Mouse (Mus musculus): ENCODE measurements around the gene Abhd5.
"Not testable (repeated sequence)": the region's sequence is repeated elsewhere in the genome, so short reads cannot be mapped to it uniquely, and the experiment has no call there.

The Abhd5 gene

DNA sequence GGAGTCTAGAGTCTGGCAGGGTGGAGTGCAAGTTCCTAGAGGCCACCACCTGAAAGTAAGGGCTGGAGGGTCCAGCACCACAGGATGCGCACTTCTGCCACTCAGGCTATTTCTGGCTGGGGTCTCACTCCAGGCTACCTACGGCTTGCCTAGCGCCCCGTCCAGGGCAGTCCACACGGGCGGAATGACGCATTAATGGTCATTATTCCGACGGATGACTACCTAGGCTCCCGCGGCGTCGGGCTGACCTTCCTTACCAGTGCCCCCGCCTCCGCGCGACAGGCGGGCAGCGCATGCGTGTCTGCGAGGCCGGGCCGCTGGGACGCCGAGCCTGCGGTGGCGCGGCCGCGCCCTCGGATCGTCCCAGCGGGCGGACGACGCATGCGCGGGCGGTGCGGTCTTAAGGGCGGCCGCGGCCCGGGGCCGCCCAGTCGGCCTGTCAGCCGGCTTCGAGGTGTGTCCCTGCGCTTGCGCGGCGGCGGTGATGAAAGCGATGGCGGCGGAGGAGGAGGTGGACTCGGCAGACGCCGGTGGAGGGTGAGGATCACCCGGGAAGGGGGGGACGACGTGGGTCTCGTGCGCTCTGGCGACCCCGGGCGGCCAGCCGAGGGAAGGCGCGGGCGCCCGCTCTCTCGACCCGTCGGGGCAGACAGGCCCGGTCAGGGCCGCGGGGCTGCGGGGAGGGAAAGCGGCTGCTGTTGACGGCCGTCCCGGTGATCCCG lies at the start of gene Abhd5:
Gene Abhd5 (plus strand): TSS at position 306 of the 722 bp plus-strand sequence.
- DNase-seq (ENCODE audit: low spot score in 2 of 2), result peak; percentile 95 to 98

DNA sequence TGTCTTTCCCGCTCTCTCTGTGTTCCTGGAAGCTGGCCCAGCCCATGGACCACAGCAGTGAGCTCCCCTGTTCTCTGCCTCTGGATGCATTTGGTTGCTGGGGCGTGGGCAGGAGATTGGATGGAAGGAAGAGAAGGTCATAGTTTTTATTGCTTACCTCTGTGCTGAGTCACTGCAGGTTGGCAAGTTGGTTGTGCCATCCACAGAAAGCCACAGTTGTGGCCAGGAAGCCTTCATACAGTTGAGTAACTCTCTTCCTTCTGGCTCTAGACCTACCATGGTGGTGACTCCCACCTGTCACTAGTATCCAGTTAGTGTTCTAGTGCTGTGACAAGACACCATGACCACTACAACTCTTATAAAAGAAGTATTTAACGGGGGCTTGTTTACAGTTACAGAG lies 46.1 kb upstream of the Abhd5 start:
- no peak for DNase-seq (ENCODE audit: low spot score in 2 of 2)

DNA sequence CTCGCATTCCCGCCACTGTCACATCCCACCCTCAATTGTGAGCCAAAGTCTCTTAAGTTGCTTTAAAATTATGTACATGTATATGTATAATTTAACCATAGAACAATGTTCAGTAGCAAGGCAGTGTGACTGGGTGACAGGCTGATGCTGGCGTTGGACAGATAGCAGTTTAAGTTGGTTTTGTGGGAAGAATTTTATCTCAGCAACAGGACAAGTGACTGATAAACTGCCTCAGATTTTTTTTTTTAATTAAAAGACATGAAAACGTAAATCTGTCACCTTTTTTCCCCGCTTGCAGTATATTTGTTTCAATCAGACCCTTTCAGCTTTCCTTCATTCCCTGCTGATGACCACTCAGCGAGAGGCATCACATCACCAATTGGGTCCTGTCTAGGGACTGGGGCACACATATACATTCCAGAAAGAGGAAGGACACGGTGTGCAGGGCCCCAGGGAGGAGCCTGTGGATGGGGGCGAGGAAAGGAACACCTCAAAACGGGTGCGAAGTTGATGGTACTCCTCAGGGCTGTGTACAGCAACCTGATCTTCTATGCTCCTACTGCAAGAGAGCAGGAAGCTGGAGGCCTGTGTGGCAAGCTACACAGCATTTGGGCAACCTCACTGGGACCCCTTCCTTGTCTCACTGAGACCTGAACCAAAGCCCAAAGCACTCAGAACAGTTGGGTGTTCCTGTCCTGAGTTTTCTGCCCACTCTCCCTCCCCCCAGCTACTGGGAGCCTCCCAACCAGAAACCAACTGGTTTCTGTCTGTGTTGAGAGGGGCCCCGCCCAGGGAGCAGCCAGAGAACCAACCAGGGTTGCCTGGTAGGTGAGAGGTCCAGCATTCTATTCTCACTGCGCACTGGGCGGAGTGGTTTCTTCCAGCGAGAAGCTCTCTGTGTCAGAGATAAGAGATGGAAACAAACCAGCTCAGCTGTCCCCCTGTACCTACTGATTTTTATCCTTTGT lies 42.1 kb upstream of the Abhd5 start:
- DNase-seq (ENCODE audit: low spot score in 2 of 2), result peak in 1 of 2 experiments; percentile 11

DNA sequence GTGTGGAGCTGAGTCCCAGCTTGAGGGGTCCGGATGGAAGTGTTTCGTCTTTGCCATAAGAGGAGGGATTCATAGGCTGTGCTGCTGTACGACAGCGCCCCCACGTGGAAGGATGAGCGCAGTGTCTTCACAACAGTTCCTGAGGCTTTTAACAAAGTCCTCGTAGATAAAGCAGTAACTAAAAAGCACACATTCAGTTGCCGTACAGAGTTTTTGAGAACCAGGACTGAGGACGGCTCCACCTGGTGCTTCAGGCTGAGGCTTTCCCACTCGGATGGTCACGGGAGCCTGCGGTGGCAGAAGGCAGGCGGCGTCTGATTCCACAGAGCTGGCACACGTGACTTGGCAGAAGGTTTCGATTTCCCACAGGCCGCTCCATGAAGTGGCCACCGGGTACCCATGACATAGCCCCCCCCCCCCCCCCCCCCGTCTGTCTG lies 40.8 kb upstream of the Abhd5 start:
- peak; percentile 74 to 85 for DNase-seq (ENCODE audit: low spot score in 2 of 2)

DNA sequence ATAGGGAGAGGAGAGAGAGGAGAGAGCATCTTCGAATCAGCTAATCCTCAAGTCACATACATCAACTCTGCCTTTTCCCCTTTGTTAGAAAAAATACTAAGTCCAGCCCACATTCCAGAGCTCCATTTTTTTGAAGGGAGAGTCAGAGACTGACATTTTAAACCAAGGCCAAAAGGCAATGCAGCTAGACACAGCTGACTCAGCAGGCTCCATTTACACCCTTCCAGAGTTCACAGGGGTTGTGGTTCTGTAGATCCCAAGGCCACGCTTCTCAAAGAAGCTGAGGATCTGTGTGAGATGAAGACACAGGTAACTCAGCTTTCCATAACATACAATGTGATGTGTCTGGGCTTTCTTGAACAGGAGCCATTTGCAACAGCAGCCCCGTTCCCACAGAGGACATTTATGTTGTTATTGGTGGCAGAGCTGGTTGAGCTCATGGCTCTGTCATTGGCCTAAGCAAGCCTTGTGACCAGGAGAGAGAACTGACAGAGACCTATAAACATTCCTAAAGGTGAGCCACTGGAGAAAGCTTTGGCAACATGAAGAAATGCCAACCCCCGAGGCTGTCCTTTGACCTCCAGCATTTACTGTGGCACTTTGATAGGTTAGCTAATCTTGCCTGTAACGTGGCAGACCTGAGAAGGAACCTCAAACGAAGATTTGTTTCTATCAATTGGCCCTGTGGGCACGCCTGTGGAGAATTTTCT lies 40.2 kb upstream of the Abhd5 start:
- DNase-seq (ENCODE audit: low spot score in 2 of 2), result no peak

DNA sequence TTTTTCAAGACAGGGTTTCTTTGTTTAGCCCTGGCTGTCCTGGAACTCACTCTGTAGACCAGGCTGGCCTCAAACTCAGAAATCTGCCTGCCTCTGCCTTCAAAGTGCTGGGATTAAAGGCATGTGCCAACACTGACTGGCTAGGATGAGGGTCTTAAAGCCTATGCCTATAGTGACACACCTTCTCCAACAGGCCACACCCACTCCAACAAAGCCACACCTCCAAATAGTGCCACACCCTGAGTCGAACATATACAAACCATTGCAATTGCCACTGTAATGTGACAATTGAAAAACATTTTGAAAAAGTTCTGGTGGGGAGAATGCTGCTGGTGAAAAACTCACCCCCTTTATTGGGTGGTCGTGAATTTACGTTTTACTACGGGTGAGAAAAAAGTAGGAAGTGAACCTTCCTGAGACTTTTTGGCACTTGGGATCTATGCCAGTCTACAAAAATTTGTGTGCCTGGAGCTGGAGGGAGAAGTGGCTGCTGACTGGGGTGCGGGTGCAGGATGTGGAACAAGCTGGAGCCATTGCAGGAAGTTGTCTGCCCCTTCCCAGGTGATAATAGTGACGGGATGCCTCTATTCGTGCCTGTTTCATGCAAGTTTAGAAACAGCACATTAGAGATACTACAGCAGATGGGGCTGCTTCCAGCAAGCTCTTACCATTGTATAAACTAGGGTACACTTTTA lies 39.0 kb upstream of the Abhd5 start:
- no peak for DNase-seq (ENCODE audit: low spot score in 2 of 2)

DNA sequence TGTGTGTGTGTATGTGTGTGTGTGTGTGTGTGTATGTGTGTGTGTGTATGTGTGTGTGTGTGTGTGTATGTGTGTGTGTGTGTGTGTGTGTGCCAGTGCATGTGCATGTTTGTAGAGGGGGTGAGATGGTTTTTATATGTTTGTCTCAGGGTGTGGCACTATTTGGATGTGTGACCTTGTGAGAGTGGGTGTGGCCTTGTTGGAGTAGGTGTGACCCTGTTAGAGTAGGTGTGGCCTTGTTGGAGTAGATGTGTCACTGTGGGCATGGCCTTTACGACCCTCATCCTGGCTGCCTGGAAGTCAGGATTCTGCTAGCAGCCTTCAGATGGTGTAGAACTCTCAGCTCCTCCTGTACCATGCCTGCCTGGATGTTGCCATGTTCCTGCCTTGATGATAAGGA lies 38.3 kb upstream of the Abhd5 start:
- not testable (repeated sequence) for DNase-seq (ENCODE audit: low spot score in 2 of 2)

DNA sequence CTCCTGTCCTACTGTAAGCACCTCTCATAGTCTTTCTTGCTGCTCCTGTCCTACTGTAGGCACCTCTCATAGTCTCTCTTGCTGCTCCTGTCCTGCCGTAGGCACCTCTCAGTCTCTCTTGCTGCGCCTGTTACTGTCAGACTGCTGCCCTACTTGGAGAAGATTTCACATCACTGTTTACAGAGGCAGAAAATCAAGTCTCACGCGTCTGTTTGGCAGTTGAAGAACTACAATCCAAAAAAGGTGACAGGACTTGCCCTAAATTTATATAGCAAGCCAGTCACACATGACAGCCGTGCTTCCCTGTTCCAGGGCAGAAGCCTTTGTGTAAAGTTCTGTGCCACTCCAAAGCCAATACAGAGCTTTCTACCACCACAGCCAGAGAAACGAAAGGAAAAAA lies 37.0 kb upstream of the Abhd5 start:
- no peak for DNase-seq (ENCODE audit: low spot score in 2 of 2)

DNA sequence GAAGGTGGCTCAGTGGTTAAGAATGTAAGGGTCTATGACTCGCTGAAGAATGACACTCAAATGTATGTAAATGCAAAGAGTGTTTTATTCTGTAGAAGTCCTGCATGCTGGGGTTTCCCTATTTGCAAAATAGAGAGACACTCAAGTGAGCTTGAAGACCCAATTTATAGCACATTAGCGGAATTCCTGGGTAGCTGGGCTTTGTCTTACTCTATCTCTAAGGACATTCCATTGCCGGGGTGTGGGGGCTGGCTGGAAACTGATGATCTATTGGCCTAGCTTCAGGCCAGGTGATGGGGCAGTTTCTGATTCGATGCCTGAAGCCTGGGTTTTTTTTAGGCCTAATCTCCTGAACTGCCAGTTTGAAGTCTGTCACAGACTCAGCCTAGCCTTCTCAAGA lies 36.5 kb upstream of the Abhd5 start:
- DNase-seq (ENCODE audit: low spot score in 2 of 2), result no peak

DNA sequence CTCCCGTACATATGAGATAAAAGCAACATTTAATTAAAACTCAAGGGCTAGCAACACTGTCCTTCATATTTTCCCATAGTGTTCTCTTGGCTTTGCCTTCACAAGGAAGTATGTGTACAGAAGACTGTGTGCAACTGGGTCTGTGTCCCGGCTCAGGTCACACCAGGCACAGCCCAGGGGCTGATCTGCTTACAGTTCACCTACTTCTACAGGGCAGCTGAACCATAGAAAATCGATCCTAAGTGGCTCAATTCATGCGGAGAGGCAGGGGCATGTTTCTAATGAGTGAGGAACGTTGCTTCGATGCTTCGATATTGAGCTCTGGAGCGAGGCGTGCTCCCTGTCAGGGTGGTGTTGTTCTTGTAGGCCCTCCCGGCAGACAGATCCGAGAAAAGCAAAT lies 35.9 kb upstream of the Abhd5 start:
- no peak for DNase-seq (ENCODE audit: low spot score in 2 of 2)

DNA sequence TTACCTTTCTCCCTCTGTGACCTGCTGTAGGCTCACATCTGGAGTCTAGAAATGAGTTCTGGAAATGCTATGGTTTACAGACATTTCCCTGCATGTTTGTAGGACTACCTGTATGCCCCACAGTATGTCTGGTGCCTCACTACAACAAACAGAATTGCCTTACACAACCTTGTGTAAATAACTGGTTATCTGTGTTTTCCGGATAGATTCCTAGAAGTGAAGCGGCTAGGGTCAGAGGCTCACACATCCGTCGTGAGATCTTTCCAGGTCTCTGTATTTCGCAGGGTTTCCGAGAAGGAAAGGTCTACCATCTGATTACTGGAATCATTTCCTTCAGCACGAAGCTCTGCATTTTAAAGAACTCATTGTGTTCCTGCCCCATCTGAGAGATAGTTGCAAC lies 34.8 kb upstream of the Abhd5 start:
- no peak for DNase-seq (ENCODE audit: low spot score in 2 of 2)

DNA sequence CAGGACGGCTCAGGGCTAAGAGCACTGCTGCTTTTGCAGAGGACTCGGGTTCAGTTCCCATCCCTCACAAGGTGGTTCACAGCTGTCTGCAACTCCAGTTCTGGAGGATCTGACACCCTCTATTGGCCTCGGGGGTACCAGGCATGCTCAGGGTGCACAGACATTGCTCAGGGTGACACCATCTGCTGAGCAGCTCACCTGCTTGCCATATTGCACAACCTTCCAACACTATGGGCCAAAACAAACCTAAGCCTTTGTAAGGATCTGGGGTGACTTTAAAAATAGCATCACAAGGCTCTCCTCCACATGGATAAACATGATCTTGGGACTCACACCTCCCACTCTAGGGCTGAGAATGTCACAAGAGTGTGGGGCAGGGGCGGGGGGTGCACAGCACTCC lies 30.8 kb upstream of the Abhd5 start:
- DNase-seq (ENCODE audit: low spot score in 2 of 2), result no peak

DNA sequence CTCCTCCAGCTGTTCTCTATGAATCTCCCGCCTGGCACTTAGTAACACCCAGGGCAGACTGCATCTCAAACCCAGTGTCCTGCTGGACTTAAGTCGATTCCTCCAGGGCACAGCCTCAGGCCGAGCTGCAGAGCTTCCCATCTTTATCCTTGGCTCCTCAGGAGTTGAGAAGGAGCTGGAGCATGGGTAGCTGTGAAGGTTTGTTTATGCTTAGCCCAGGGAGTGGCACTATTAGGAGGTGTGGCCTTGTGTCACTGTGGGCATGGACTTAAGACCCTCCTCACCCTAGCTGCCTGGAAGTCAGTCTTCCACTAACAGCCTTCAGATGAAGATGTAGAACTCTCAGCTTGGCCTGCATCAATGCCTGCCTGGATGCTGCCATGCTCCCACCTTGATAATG lies 29.1 kb upstream of the Abhd5 start:
- no peak for DNase-seq (ENCODE audit: low spot score in 2 of 2)

DNA sequence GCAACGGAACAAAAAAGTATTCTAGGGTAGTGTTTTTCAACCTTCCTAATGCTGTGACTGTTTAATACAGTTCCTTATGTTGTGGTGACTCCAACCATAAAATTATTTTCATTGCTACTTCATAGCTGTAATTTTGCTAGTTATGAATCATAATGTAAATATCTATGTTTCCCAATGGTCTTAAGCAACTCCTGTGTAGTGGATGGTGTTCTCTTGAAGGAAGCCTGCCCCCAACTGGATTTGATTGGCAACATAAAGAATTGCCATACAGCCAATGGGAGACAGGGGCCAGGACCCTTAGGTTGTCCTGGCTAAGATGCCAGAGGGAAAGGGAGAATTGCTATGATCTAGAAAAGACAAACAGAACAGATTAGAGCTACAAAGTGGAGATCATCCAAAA lies 25.4 kb upstream of the Abhd5 start:
- no peak for DNase-seq (ENCODE audit: low spot score in 2 of 2)

DNA sequence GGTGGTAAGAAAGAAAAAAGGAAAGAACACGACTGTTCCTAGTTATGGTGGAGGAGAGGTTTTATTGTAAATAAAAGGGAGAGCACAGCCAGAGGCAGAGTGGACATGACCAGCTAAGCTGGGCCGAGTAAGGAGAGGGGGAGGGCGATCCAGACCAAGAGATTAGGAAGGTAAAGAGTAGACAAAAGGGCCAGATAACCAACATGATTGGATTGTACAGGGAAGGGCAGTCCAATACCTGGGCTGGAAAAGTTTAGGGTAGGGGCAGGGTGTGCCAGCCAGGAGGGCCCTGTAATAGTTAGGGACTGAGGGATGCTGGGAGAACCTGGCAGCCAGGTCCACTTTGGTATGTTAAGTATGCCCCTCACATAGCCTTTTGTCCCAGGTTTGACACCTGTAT lies 23.2 kb upstream of the Abhd5 start:
- no peak for DNase-seq (ENCODE audit: low spot score in 2 of 2)

DNA sequence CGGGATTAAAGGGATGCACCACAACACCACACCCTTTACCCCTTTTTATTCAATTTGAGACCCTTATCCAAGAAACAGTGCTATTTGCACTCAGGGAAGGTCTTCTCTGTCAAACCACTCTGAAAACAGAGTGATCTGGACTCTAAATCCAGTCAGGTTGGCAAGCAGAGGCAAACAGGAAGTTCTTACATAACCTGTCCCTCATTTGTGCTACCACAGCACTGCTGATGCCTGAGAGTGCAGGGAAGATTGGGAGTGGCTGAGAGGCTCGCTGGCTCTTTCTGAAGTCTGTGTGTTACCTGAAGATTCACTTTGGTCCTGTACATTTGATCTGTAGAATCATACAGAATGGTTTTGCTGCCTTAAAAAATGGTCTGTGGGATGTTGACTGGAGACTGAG lies 14.7 kb upstream of the Abhd5 start:
- DNase-seq (ENCODE audit: low spot score in 2 of 2), result peak in 1 of 2 experiments; percentile 23

DNA sequence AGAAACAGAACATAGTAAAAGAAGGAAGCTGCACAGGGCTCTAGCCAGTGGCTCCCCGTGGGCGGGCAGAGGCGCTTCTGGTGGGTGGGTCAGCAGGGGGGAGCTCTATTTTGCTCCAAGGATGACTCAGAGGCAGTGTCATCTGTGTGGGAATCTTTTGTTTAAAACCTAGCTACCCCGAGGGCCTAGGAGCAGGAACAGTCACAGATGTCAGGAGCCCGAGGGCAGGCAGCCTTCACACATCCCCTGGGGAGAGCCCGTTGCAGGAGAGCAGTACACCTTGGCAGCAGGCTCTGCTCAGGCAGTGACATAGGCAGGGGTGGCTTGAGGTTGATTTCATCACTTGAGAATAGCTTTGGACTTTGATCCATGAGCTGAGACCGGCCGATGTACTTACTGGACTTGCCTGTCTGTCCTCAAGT lies 13.9 kb upstream of the Abhd5 start:
- DNase-seq (ENCODE audit: low spot score in 2 of 2), result no peak

DNA sequence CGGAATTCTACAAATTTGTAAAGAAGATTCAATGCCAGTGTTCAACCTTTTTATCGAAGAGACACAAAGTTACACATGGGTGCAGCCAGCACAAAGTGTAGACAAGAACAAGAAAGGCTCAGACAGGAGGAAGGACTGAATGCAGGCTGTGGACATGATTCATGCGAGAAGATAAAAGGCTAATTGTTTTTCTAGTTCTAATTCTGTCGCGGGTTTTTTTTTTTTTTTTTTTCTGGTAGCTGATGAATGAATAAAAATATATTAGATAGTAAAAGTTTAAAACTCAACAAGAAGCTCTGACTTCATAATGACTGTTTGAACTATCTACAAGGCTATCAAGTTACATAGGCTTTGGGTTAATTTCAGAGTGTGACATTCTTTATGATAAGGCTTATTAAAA lies 11.4 kb upstream of the Abhd5 start:
- DNase-seq (ENCODE audit: low spot score in 2 of 2), result no peak

DNA sequence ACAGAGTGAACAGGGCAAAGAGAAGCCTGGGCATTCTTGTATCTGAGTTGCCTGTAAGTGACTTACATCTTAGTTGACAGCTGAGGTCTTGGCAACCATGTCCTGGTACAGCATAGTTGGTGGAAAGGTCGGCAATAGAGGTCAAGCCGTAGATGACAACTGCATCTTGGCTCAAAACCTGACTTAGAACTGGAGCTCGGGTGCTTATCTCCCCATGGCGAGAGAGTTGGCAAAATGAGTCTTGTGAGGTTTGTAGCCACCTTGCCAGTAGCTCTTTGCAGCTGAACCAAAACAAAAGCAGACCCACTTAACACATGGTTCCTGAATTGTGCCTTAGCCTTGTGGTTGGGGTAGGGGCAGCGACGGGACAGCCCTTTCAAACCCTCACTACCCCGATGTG lies 8.0 kb upstream of the Abhd5 start:
- peak; percentile 12 to 13 for DNase-seq (ENCODE audit: low spot score in 2 of 2)

DNA sequence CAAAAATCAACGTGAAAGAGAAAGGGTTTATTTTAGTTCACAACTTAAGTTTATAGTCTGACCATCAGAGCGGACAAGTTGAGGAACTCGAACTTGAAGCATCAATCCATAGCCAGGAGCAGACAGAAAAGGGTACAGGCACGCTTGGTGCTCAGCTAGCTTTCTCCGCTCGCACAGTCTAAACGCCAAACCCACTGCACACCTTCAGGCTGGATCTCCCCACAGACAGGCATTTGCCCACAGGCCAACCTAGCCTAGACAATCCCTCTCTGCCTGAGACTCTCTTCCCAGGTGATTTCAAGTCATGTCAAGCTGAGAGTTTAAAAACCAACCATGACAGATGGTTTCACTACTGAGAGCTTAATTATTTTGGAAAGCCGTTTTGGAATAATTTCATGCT lies 6.8 kb upstream of the Abhd5 start:
- no peak for DNase-seq (ENCODE audit: low spot score in 2 of 2)

DNA sequence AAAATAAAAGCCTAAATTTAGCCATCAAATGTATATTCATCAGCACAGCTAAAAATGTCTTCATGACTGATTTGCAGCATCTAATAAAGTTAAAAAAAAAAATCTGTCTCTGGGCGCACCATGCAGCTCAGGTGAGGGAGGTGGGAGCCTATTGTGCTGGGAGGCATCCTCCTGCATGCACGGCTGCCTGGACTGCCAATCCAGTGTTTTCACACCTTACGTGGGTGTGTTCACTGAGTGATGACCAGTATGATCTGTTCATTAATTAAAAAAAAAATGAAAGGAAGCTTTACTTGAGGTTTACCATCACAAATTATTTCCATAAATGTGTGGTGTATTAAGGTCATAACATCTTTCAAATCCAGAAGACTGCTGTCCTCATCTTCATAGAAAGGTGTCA lies 6.1 kb upstream of the Abhd5 start:
- DNase-seq (ENCODE audit: low spot score in 2 of 2), result no peak

DNA sequence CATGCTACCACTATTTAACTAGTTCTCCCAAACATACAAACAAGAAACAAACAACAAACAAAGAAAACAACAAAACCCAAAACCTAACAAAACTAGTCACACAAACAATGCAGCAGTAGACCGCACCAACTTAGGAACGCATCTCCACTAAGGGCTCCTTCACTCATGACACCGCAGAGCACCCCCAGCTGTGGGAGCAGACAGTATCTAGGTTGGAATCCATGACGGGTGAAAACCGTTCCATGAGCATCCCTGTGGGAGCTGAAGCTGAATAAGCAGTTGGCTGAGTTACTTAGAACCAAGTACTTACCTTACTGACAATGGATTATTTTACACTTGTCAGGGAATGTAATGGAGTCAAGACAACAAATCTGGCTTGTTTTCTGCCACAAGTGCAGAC lies 5.3 kb upstream of the Abhd5 start:
- no peak for DNase-seq (ENCODE audit: low spot score in 2 of 2)

Data from heart, adult 9 months (tissue).